Mouse (Mus musculus) forebrain, embryonic 10.5 days (tissue): ENCODE results near the gene Ncf2. TPM values are rescaled to one million over a fixed set of nuclear protein-coding genes. Genes with fewer than 3 reads are reported as not detected.

Source experiments
- DNase-seq: peaks from one replicate; pipeline ENCODE4 v3.0.0-alpha.2; 2017; ENCODE audit warnings: low spot score; ENCODE audit errors: extremely low spot score
- H3K27ac ChIP-seq: fragments of 300-500 bp; sonication (generic); 2 replicates; pipeline ENCODE4 v1.5.1; 2016; ENCODE audit warnings: mild to moderate bottlenecking
- H3K27me3 ChIP-seq: fragments of 300-500 bp; sonication (generic); 2 replicates; pipeline ENCODE4 v1.6.1; 2016; ENCODE audit warnings: mild to moderate bottlenecking; ENCODE audit not compliant: poor library complexity, severe bottlenecking
- H3K36me3 ChIP-seq: fragments of 300-500 bp; sonication (generic); replicated peaks from 2 replicates; pipeline ENCODE4 v1.6.1; 2016; ENCODE audit warnings: mild to moderate bottlenecking, moderate library complexity
- H3K4me1 ChIP-seq: fragments of 300-500 bp; sonication (generic); 2 replicates; pipeline ENCODE4 v1.6.1; 2016
- H3K4me3 ChIP-seq: fragments of 300-500 bp; sonication (generic); 2 replicates; pipeline ENCODE4 v1.5.1; 2016; ENCODE audit warnings: mild to moderate bottlenecking, moderate library complexity
- H3K9me3 ChIP-seq: fragments of 300-500 bp; sonication (generic); 2 replicates; pipeline ENCODE4 v1.6.1; 2016; ENCODE audit warnings: mild to moderate bottlenecking, moderate library complexity
- WGBS: fragments of 180-500 bp; shearing (Covaris S2); methylation state at CpG from one replicate; pipeline ENCODE4 v1.1.7; 2016; 5-methylcytosine and 5-hydroxymethylcytosine counted together
- polyA plus RNA-seq: library from polyadenylated mRNA; unstranded; fragments of >200 nt; fragmentation: Nextera tagmentation; extraction: Ambion mirVana; gene quantifications from 2 replicates; pipeline ENCODE4 v1.2.1, GENCODE M21; 2016

The Ncf2 gene
- polyA plus RNA-seq, 1 experiment from 2014 or later: 2.7 TPM

- H3K27ac ChIP-seq: no peak overlapping the region
- DNase-seq: no peak
- peaks cover 6% of the 10 kb centered on the region; the same call in 1 of the 2 replicates for H3K9me3 ChIP-seq
- H3K4me1 ChIP-seq: peaks cover 9% of the 10 kb centered on the region; the same call in 1 of the 2 replicates
- H3K36me3 ChIP-seq: no peaks in the 10 kb centered on the region
- no peaks in the 10 kb centered on the region for H3K27me3 ChIP-seq
- H3K4me3 ChIP-seq: no peak overlapping the region
- 84% methylated on average over 5 of the region's 5 CpGs for WGBS
Measured at GRCm38 (mm10) chr1:152826446-152826845, 26.5 kb downstream of the Ncf2 start.

- Histone ChIP-seq H3K9me3 (no peaks in the 10 kb centered on the region), H3K27ac (no peak overlapping the region), H3K36me3 (peaks cover 11% of the 10 kb centered on the region), H3K27me3 (no peaks in the 10 kb centered on the region), H3K4me3 (no peak overlapping the region), H3K4me1 (peaks cover 9% of the 10 kb centered on the region; the same call in 1 of the 2 replicates)
- 81% methylated on average over 5 of the region's 5 CpGs for WGBS
- DNase-seq: no peak
Measured at GRCm38 (mm10) chr1:152828168-152828567, 28.2 kb downstream of the Ncf2 start.

- peaks cover 9% of the 10 kb centered on the region; the same call in 1 of the 2 replicates for H3K4me1 ChIP-seq
- WGBS: 84% methylated on average over 10 of the region's 10 CpGs
- no peak for DNase-seq
- H3K27me3 ChIP-seq: no peaks in the 10 kb centered on the region
- no peak overlapping the region for H3K27ac ChIP-seq
- peaks cover 15% of the 10 kb centered on the region for H3K36me3 ChIP-seq
- no peaks in the 10 kb centered on the region for H3K9me3 ChIP-seq
- no peak overlapping the region for H3K4me3 ChIP-seq
Measured at GRCm38 (mm10) chr1:152828637-152829355, 28.8 kb downstream of the Ncf2 start.

- no peak for DNase-seq
- Histone ChIP-seq H3K36me3 (peaks cover 24% of the 10 kb centered on the region), H3K4me3 (no peak overlapping the region), H3K27ac (no peak overlapping the region), H3K4me1 (peaks cover 9% of the 10 kb centered on the region; the same call in 1 of the 2 replicates), H3K9me3 (no peaks in the 10 kb centered on the region), H3K27me3 (no peaks in the 10 kb centered on the region)
- WGBS: 93% methylated on average over 9 of the region's 9 CpGs
Measured at GRCm38 (mm10) chr1:152830054-152830453, 30.1 kb downstream of the Ncf2 start.

- 90% methylated on average over 8 of the region's 8 CpGs for WGBS
- Histone ChIP-seq H3K9me3 (no peaks in the 10 kb centered on the region), H3K4me3 (no peak overlapping the region), H3K27ac (no peak overlapping the region), H3K27me3 (no peaks in the 10 kb centered on the region), H3K4me1 (peaks cover 9% of the 10 kb centered on the region; the same call in 1 of the 2 replicates), H3K36me3 (peaks cover 33% of the 10 kb centered on the region)
- DNase-seq: no peak
Measured at GRCm38 (mm10) chr1:152831003-152831402, 31.0 kb downstream of the Ncf2 start.

- peaks cover 9% of the 10 kb centered on the region; the same call in 1 of the 2 replicates for H3K4me1 ChIP-seq
- 87% methylated on average over 5 of the region's 5 CpGs for WGBS
- peaks cover 39% of the 10 kb centered on the region for H3K36me3 ChIP-seq
- no peaks in the 10 kb centered on the region for H3K9me3 ChIP-seq
- no peaks in the 10 kb centered on the region for H3K27me3 ChIP-seq
- no peak for DNase-seq
- no peak overlapping the region for H3K4me3 ChIP-seq
- H3K27ac ChIP-seq: no peak overlapping the region
Measured at GRCm38 (mm10) chr1:152831619-152832018, 31.6 kb downstream of the Ncf2 start.

GRCm38 (mm10) chr1:152832316-152832715 lies 32.3 kb downstream of the Ncf2 start:
- Histone ChIP-seq H3K4me1 (peaks cover 9% of the 10 kb centered on the region; the same call in 1 of the 2 replicates), H3K9me3 (no peaks in the 10 kb centered on the region), H3K36me3 (peaks cover 46% of the 10 kb centered on the region), H3K27me3 (no peaks in the 10 kb centered on the region), H3K27ac (no peak overlapping the region; the same call in 1 of the 2 replicates), H3K4me3 (no peak overlapping the region)
- 92% methylated on average over 6 of the region's 6 CpGs for WGBS
- DNase-seq: no peak

- Histone ChIP-seq H3K4me3 (no peak overlapping the region), H3K36me3 (peaks cover 71% of the 10 kb centered on the region), H3K9me3 (no peaks in the 10 kb centered on the region), H3K27me3 (no peaks in the 10 kb centered on the region), H3K4me1 (no peaks in the 10 kb centered on the region), H3K27ac (no peak overlapping the region)
- no peak for DNase-seq
- 92% methylated on average over 3 of the region's 3 CpGs for WGBS
Measured at GRCm38 (mm10) chr1:152835061-152835460, 35.1 kb downstream of the Ncf2 start.

GRCm38 (mm10) chr1:152838026-152838702 lies 38.2 kb downstream of the Ncf2 start:
- Histone ChIP-seq H3K9me3 (no peaks in the 10 kb centered on the region), H3K4me3 (no peak overlapping the region), H3K4me1 (no peaks in the 10 kb centered on the region), H3K36me3 (peaks cover 91% of the 10 kb centered on the region), H3K27ac (no peak overlapping the region), H3K27me3 (no peaks in the 10 kb centered on the region)
- DNase-seq: no peak
- 91% methylated on average over 11 of the region's 11 CpGs for WGBS

GRCm38 (mm10) chr1:152838841-152839240 lies 38.8 kb downstream of the Ncf2 start:
- Histone ChIP-seq H3K36me3 (peaks cover 93% of the 10 kb centered on the region), H3K27me3 (no peaks in the 10 kb centered on the region), H3K9me3 (no peaks in the 10 kb centered on the region), H3K27ac (no peak overlapping the region), H3K4me1 (no peaks in the 10 kb centered on the region), H3K4me3 (no peak overlapping the region)
- WGBS: 94% methylated on average over 12 of the region's 12 CpGs
- DNase-seq: no peak

- no peaks in the 10 kb centered on the region for H3K4me1 ChIP-seq
- no peak for DNase-seq
- H3K4me3 ChIP-seq: no peak overlapping the region
- WGBS: 89% methylated on average over 3 of the region's 3 CpGs
- H3K9me3 ChIP-seq: no peaks in the 10 kb centered on the region
- no peaks in the 10 kb centered on the region for H3K27me3 ChIP-seq
- H3K27ac ChIP-seq: no peak overlapping the region
- peaks cover 97% of the 10 kb centered on the region for H3K36me3 ChIP-seq
Measured at GRCm38 (mm10) chr1:152840343-152840742, 40.3 kb downstream of the Ncf2 start.

- H3K4me1 ChIP-seq: no peaks in the 10 kb centered on the region
- no peak for DNase-seq
- H3K9me3 ChIP-seq: no peaks in the 10 kb centered on the region
- WGBS: 95% methylated on average over 2 of the region's 2 CpGs
- H3K4me3 ChIP-seq: no peak overlapping the region
- H3K27ac ChIP-seq: no peak overlapping the region
- peaks cover 97% of the 10 kb centered on the region for H3K36me3 ChIP-seq
- no peaks in the 10 kb centered on the region for H3K27me3 ChIP-seq
Measured at GRCm38 (mm10) chr1:152841057-152841456, 41.1 kb downstream of the Ncf2 start.

GRCm38 (mm10) chr1:152844634-152845033 lies 44.6 kb downstream of the Ncf2 start:
- Histone ChIP-seq H3K4me1 (no peaks in the 10 kb centered on the region), H3K27me3 (no peaks in the 10 kb centered on the region), H3K9me3 (no peaks in the 10 kb centered on the region), H3K27ac (no peak overlapping the region), H3K36me3 (peaks cover 100% of the 10 kb centered on the region), H3K4me3 (no peak overlapping the region)
- WGBS: 91% methylated on average over 1 of the region's 1 CpGs
- DNase-seq: no peak
